18 mouse cellular contexts compared by ENCODE assay signal in genomic region chr8:25326930-25327329, GRCm38 (mm10).
A peak's percentile ranks its signal among the peaks of the same experiment; 100 is the strongest.
DNase-seq lines count a peak whose midpoint lies in the region; ATAC-seq and TF ChIP-seq lines count a peak whose summit lies in the region.
"Had no signal": no experiment of that assay in that cellular context is flagged by ENCODE, and none has a peak within 500 bp of the region (broad histone marks: within the 10 kb centered on the region; RNA-seq: fewer than 3 reads in every experiment).

No protein-coding gene starts in this region.

- no peaks in the 10 kb centered on the region for H3K36me3 ChIP-seq in C2C12 (ENCODE audit: control insufficient read depth, insufficient read depth)
- no peaks in the 10 kb centered on the region for H3K36me3 ChIP-seq in myocyte (ENCODE audit: control insufficient read depth, insufficient read depth)
- H3K36me3 ChIP-seq: embryonic facial prominence, embryonic 13.5 days; embryonic facial prominence, embryonic 15.5 days; forebrain, embryonic 10.5 days; forebrain, embryonic 12.5 days had no signal

- H3ac ChIP-seq in C2C12 (ENCODE audit: control insufficient read depth, insufficient read length, low read depth), result no peak overlapping the region
- H3ac ChIP-seq in myocyte (ENCODE audit: control insufficient read depth, insufficient read length), result no peak overlapping the region

- DNase-seq in 3T3-L1 (ENCODE audit: low read depth, low spot score), result peak; percentile 60
- no peak for DNase-seq in thymus, postnatal 10 days (ENCODE audit: low spot score in 2 of 2)
- DNase-seq: adrenal gland, adult 2 months; adrenal gland, postnatal 10 days; adrenal gland, postnatal 25 days; B cell, adult 2 months; embryo, embryonic 11 days had no signal

- no peaks in the 10 kb centered on the region for H3K79me3 ChIP-seq in C2C12 (ENCODE audit: low read depth)

- no peak for TF ChIP-seq POLR2A in myocyte (IDR thresholded peaks at IDR 0.05; ENCODE audit: insufficient read length, low read depth)

- no peak for ATAC-seq in activated CD4-positive, CD25-positive, alpha-beta regulatory T cell, adult 4 months
- ATAC-seq: forebrain, embryonic 14.5 days; forebrain, embryonic 16.5 days; Patski had no signal

- H3K4me3 ChIP-seq in C2C12 (ENCODE audit: insufficient read depth, poor library complexity, severe bottlenecking) (no peak overlapping the region), myocyte (no peak overlapping the region)
- H3K4me3 ChIP-seq: embryonic facial prominence, embryonic 13.5 days; embryonic facial prominence, embryonic 15.5 days; erythroblast, embryonic 14.5 days; forebrain, embryonic 10.5 days; forebrain, embryonic 12.5 days had no signal

- no peaks in the 10 kb centered on the region for H3K27me3 ChIP-seq in C2C12 (ENCODE audit: control insufficient read depth, insufficient read depth, insufficient read length)
- H3K27me3 ChIP-seq in myocyte (ENCODE audit: control insufficient read depth, insufficient read depth, insufficient read length), result no peaks in the 10 kb centered on the region
- H3K27me3 ChIP-seq: embryonic facial prominence, embryonic 13.5 days; embryonic facial prominence, embryonic 15.5 days; forebrain, embryonic 12.5 days; Patski had no signal

- no peak for TF ChIP-seq CTCF in C2C12 (IDR thresholded peaks at IDR 0.05; ENCODE audit: control insufficient read depth, insufficient read depth, insufficient read length)

- peak overlapping the region; percentile 50 for H3K4me2 ChIP-seq in myocyte (ENCODE audit: low read depth)
- H3K4me2 ChIP-seq: embryonic facial prominence, embryonic 13.5 days; embryonic facial prominence, embryonic 15.5 days; forebrain, embryonic 12.5 days had no signal

- H3K79me2 ChIP-seq in C2C12 (ENCODE audit: control insufficient read depth, insufficient read depth) (no peaks in the 10 kb centered on the region), myocyte (ENCODE audit: control insufficient read depth, insufficient read depth) (no peaks in the 10 kb centered on the region)

TF ChIP-seq in C2C12, 6 proteins besides CTCF, POLR2A, EP300 and RAD21:
- TF ChIP-seq FOSL1 (IDR thresholded peaks at IDR 0.05; ENCODE audit: insufficient read depth, low read length, poor library complexity, severe bottlenecking) (peak; percentile 77), CEBPB (IDR thresholded peaks at IDR 0.05; ENCODE audit: low read depth) (peak; percentile 71), MYOG (IDR thresholded peaks at IDR 0.05; ENCODE audit: control insufficient read depth, extremely low read depth, insufficient read length) (no peak), MYOD1 (IDR thresholded peaks at IDR 0.05; ENCODE audit: control insufficient read depth, insufficient read length, low read depth) (no peak), MAX (IDR thresholded peaks at IDR 0.05) (peak; percentile 16), USF1 (IDR thresholded peaks at IDR 0.05; ENCODE audit: low read depth) (no peak)

TF ChIP-seq in myocyte, 11 proteins besides CTCF, POLR2A, EP300 and RAD21:
- TF ChIP-seq CEBPB (IDR thresholded peaks at IDR 0.05; ENCODE audit: insufficient read depth, poor library complexity, severe bottlenecking), result peak; percentile 65; the same call in 1 of the 2 replicates
- TF ChIP-seq TCF12 (IDR thresholded peaks at IDR 0.05; ENCODE audit: insufficient read depth, poor library complexity, severe bottlenecking), result no peak
